Mouse (Mus musculus) liver, embryonic 16.5 days (tissue): ENCODE data around the gene Zfp472. TPM values are rescaled to one million over a fixed set of nuclear protein-coding genes. Genes with fewer than 3 reads are reported as not detected.

Experiments
- ATAC-seq: fragments of 200-750 bp; cut with Nextera tagmentation; 2 replicates; pipeline ENCODE4 v1.8.0; 2017; ENCODE audit warnings: low read depth, mild to moderate bottlenecking, moderate number of reproducible peaks, moderate library complexity
- H3K27ac ChIP-seq: fragments of 300-500 bp; sonication (generic); 2 replicates; pipeline ENCODE4 v1.5.1; 2014; ENCODE audit warnings: mild to moderate bottlenecking, low read length
- H3K27me3 ChIP-seq: fragments of 300-500 bp; sonication (generic); 2 replicates; pipeline ENCODE4 v1.6.1; 2014; ENCODE audit warnings: low read depth, low read length, mixed read lengths; ENCODE audit not compliant: control insufficient read depth, insufficient read depth
- H3K36me3 ChIP-seq: fragments of 300-500 bp; sonication (generic); 2 replicates; pipeline ENCODE4 v1.6.1; 2014; ENCODE audit warnings: mild to moderate bottlenecking; ENCODE audit not compliant: control insufficient read depth, insufficient read depth
- H3K4me1 ChIP-seq: fragments of 300-500 bp; sonication (generic); 2 replicates; pipeline ENCODE4 v1.6.1; 2014; ENCODE audit warnings: low read depth, low read length, mixed read lengths; ENCODE audit not compliant: control insufficient read depth
- H3K4me2 ChIP-seq: fragments of 300-500 bp; sonication (generic); 2 replicates; pipeline ENCODE4 v1.6.1; 2014; ENCODE audit warnings: low read depth, low read length, mixed read lengths
- H3K4me3 ChIP-seq: fragments of 300-500 bp; sonication (generic); 2 replicates; pipeline ENCODE4 v1.5.1; 2014; ENCODE audit warnings: low read depth, mild to moderate bottlenecking, low read length
- H3K9ac ChIP-seq: fragments of 300-500 bp; sonication (generic); 2 replicates; pipeline ENCODE4 v1.6.1; 2014; ENCODE audit warnings: low read depth, low read length
- H3K9me3 ChIP-seq: fragments of 300-500 bp; sonication (generic); replicated peaks from 2 replicates; pipeline ENCODE4 v1.6.1; 2016; ENCODE audit warnings: low read length; ENCODE audit not compliant: control insufficient read depth
- WGBS: fragments of 180-500 bp; shearing (Covaris S2); extraction: QIAGEN DNeasy Blood & Tissue Kit; methylation state at CpG from one replicate; pipeline ENCODE4 v1.1.7; 2014; ENCODE audit not compliant: insufficient replicate concordance; 5-methylcytosine and 5-hydroxymethylcytosine counted together
- polyA plus RNA-seq: library from polyadenylated mRNA; unstranded; fragments of >200 nt; fragmentation: Nextera tagmentation; extraction: Ambion mirVana; gene quantifications from 2 replicates; pipeline ENCODE4 v1.2.1, GENCODE M21; 2015

The Zfp472 gene
- polyA plus RNA-seq = 3.5 and 4.0 TPM in 2 replicates

- peak; percentile 98 for ATAC-seq
- peak within 1 kb of the TSS; percentile 80 for H3K9ac ChIP-seq
- H3K9me3 ChIP-seq = no peaks in the 10 kb centered on the region
- H3K27ac ChIP-seq = peak within 1 kb of the TSS; percentile 87
- H3K4me1 ChIP-seq = peaks cover 18% of the 10 kb centered on the region
- no peaks in the 10 kb centered on the region for H3K36me3 ChIP-seq
- peak within 1 kb of the TSS; percentile 88 for H3K4me2 ChIP-seq
- H3K27me3 ChIP-seq = no peaks in the 10 kb centered on the region
- under 1% methylated on average over 33 of the region's 33 CpGs for WGBS
- H3K4me3 ChIP-seq = peak within 1 kb of the TSS; percentile 91
Measured at GRCm38 (mm10) chr17:32965623-32966290, at the start of gene Zfp472. TSS of gene Zfp472 (plus strand) at chr17:32965814.

GRCm38 (mm10) chr17:32916075-32916474 is 49.5 kb upstream of the Zfp472 start:
- no peak for ATAC-seq
- no peak overlapping the region for H3K4me3 ChIP-seq
- H3K27ac ChIP-seq = no peak overlapping the region
- H3K4me2 ChIP-seq = no peak overlapping the region
- no peaks in the 10 kb centered on the region for H3K9me3 ChIP-seq
- H3K27me3 ChIP-seq = no peaks in the 10 kb centered on the region
- 44% methylated on average over 1 of the region's 1 CpGs for WGBS
- no peak overlapping the region for H3K9ac ChIP-seq
- no peaks in the 10 kb centered on the region for H3K4me1 ChIP-seq
- no peaks in the 10 kb centered on the region for H3K36me3 ChIP-seq

GRCm38 (mm10) chr17:32917131-32917530 is 48.5 kb upstream of the Zfp472 start, which contains the start of gene Cyp4f14:
TSS of gene Cyp4f14 (minus strand) at chr17:32917342.
- H3K9ac ChIP-seq = no peak within 1 kb of the TSS
- H3K36me3 ChIP-seq = no peaks in the 10 kb centered on the region
- no peaks in the 10 kb centered on the region for H3K27me3 ChIP-seq
- no peak for ATAC-seq
- no peak within 1 kb of the TSS for H3K27ac ChIP-seq
- no peak within 1 kb of the TSS for H3K4me2 ChIP-seq
- H3K4me1 ChIP-seq = no peaks in the 10 kb centered on the region
- 51% methylated on average over 2 of the region's 2 CpGs for WGBS
- H3K4me3 ChIP-seq = no peak within 1 kb of the TSS
- no peaks in the 10 kb centered on the region for H3K9me3 ChIP-seq

- H3K4me2 ChIP-seq = no peak overlapping the region
- 41% methylated on average over 2 of the region's 2 CpGs for WGBS
- H3K27ac ChIP-seq = no peak overlapping the region
- H3K9me3 ChIP-seq = no peaks in the 10 kb centered on the region
- ATAC-seq = no peak
- H3K36me3 ChIP-seq = no peaks in the 10 kb centered on the region
- H3K27me3 ChIP-seq = no peaks in the 10 kb centered on the region
- no peak overlapping the region for H3K9ac ChIP-seq
- no peak overlapping the region for H3K4me3 ChIP-seq
- H3K4me1 ChIP-seq = no peaks in the 10 kb centered on the region
Measured at GRCm38 (mm10) chr17:32919123-32919522, 46.5 kb upstream of the Zfp472 start.

- Histone ChIP-seq H3K27me3 (no peaks in the 10 kb centered on the region), H3K4me3 (no peak overlapping the region), H3K4me2 (no peak overlapping the region), H3K36me3 (no peaks in the 10 kb centered on the region), H3K4me1 (peaks cover 3% of the 10 kb centered on the region), H3K27ac (no peak overlapping the region), H3K9ac (no peak overlapping the region), H3K9me3 (no peaks in the 10 kb centered on the region)
- no peak for ATAC-seq
- WGBS = 57% methylated on average over 1 of the region's 1 CpGs
Measured at GRCm38 (mm10) chr17:32923681-32924080, 41.9 kb upstream of the Zfp472 start.

GRCm38 (mm10) chr17:32924658-32925312 is 40.8 kb upstream of the Zfp472 start:
- Histone ChIP-seq H3K27me3 (no peaks in the 10 kb centered on the region), H3K9me3 (no peaks in the 10 kb centered on the region), H3K9ac (peak overlapping the region; percentile 47; the same call in 1 of the 2 replicates), H3K4me3 (peak overlapping the region; percentile 54), H3K4me1 (peaks cover 3% of the 10 kb centered on the region), H3K4me2 (peak overlapping the region; percentile 67), H3K27ac (peak overlapping the region; percentile 69), H3K36me3 (no peaks in the 10 kb centered on the region)
- WGBS = 13% methylated on average over 32 of the region's 32 CpGs
- peak; percentile 85 for ATAC-seq

- Histone ChIP-seq H3K4me3 (no peak overlapping the region), H3K4me1 (peaks cover 3% of the 10 kb centered on the region), H3K4me2 (no peak overlapping the region), H3K36me3 (no peaks in the 10 kb centered on the region), H3K9ac (no peak overlapping the region), H3K9me3 (no peaks in the 10 kb centered on the region), H3K27ac (no peak overlapping the region), H3K27me3 (no peaks in the 10 kb centered on the region)
- no peak for ATAC-seq
- WGBS = 68% methylated on average over 5 of the region's 5 CpGs
Measured at GRCm38 (mm10) chr17:32927803-32928202, 37.8 kb upstream of the Zfp472 start.

GRCm38 (mm10) chr17:32939831-32940230 is 25.8 kb upstream of the Zfp472 start:
- Histone ChIP-seq H3K4me1 (no peaks in the 10 kb centered on the region), H3K9me3 (no peaks in the 10 kb centered on the region), H3K9ac (no peak overlapping the region), H3K27me3 (no peaks in the 10 kb centered on the region), H3K27ac (no peak overlapping the region), H3K4me3 (no peak overlapping the region), H3K4me2 (no peak overlapping the region), H3K36me3 (no peaks in the 10 kb centered on the region)
- 70% methylated on average over 4 of the region's 4 CpGs for WGBS
- ATAC-seq = no peak

- H3K27me3 ChIP-seq = no peaks in the 10 kb centered on the region
- no peak overlapping the region for H3K9ac ChIP-seq
- no peak overlapping the region for H3K4me2 ChIP-seq
- H3K4me1 ChIP-seq = peaks cover 12% of the 10 kb centered on the region
- whole genome bisulfite sequencing = 70% methylated on average over 3 of the region's 3 CpGs
- no peak overlapping the region for H3K4me3 ChIP-seq
- H3K9me3 ChIP-seq = no peaks in the 10 kb centered on the region
- H3K36me3 ChIP-seq = no peaks in the 10 kb centered on the region
- no peak overlapping the region for H3K27ac ChIP-seq
- ATAC-seq = no peak
Measured at GRCm38 (mm10) chr17:32943661-32944060, 22.0 kb upstream of the Zfp472 start.
